Mouse (Mus musculus) embryo, embryonic 10 days (tissue): ENCODE results near the gene Olfr598.
"Not testable (repeated sequence)": the region's sequence is repeated elsewhere in the genome, so short reads cannot be mapped to it uniquely, and the experiment has no call there.

ENCODE experiments used
- DNase-seq: peaks from one replicate; pipeline ENCODE4 v3.0.0-alpha.2; 2015; ENCODE audit warnings: low spot score

Gene Olfr598

GRCm38 (mm10) chr7:103323268-103323667, at the start of gene Olfr598:
Olfr598 (plus strand) TSS chr7:103323568.
- no peak for DNase-seq

- DNase-seq: not testable (repeated sequence)
Measured at GRCm38 (mm10) chr7:103305348-103305747, 18.0 kb upstream of the Olfr598 start, which contains the start of gene Olfr596. Olfr596 (plus strand) TSS chr7:103305648.

- DNase-seq: not testable (repeated sequence)
Measured at GRCm38 (mm10) chr7:103316015-103316414, 7.4 kb upstream of the Olfr598 start, which contains the start of gene Olfr597. Olfr597 (plus strand) TSS chr7:103316315.

- DNase-seq: no peak
Measured at GRCm38 (mm10) chr7:103335617-103336016, 12.2 kb downstream of the Olfr598 start, which contains the start of gene Olfr599. Olfr599 (plus strand) TSS chr7:103335917.

GRCm38 (mm10) chr7:103349569-103349968, 26.2 kb downstream of the Olfr598 start, which contains the start of gene Olfr600:
Olfr600 (minus strand) TSS chr7:103349669.
- DNase-seq: no peak

- DNase-seq: no peak
Measured at GRCm38 (mm10) chr7:103362555-103362954, 39.2 kb downstream of the Olfr598 start, which contains the start of gene Olfr601. Olfr601 (minus strand) TSS chr7:103362655.
